Mouse (Mus musculus) heart, embryonic 15.5 days (tissue): ENCODE measurements around the gene Rora. TPM values are rescaled to one million over a fixed set of nuclear protein-coding genes. Genes with fewer than 3 reads are reported as not detected.

Experiments used
- ATAC-seq: fragments of 200-750 bp; cut with Nextera tagmentation; replicated peaks from 2 replicates; pipeline ENCODE4 v1.8.0; 2017; ENCODE audit warnings: low read depth, moderate TSS enrichment; ENCODE audit not compliant: insufficient number of reproducible peaks, insufficient read depth, low FRiP score
- H3K27ac ChIP-seq: fragments of 300-500 bp; sonication (generic); 2 replicates; pipeline ENCODE4 v1.5.1; 2015; ENCODE audit warnings: mild to moderate bottlenecking, inconsistent platforms
- H3K27me3 ChIP-seq: fragments of 300-500 bp; sonication (generic); 2 replicates; pipeline ENCODE4 v1.6.1; 2015; ENCODE audit warnings: inconsistent platforms
- H3K36me3 ChIP-seq: fragments of 300-500 bp; sonication (generic); 2 replicates; pipeline ENCODE4 v1.6.1; 2015; ENCODE audit warnings: mild to moderate bottlenecking, inconsistent platforms
- H3K4me1 ChIP-seq: fragments of 300-500 bp; sonication (generic); replicated peaks from 2 replicates; pipeline ENCODE4 v1.6.1; 2015; ENCODE audit warnings: inconsistent platforms
- H3K4me2 ChIP-seq: fragments of 300-500 bp; sonication (generic); 2 replicates; pipeline ENCODE4 v1.6.1; 2015; ENCODE audit warnings: inconsistent platforms, mild to moderate bottlenecking, moderate library complexity
- H3K4me3 ChIP-seq: fragments of 300-500 bp; sonication (generic); 2 replicates; pipeline ENCODE4 v1.5.1; 2015; ENCODE audit warnings: mild to moderate bottlenecking, inconsistent platforms
- H3K9ac ChIP-seq: fragments of 300-500 bp; sonication (generic); 2 replicates; pipeline ENCODE4 v1.6.1; 2015; ENCODE audit warnings: mild to moderate bottlenecking, inconsistent platforms
- H3K9me3 ChIP-seq: fragments of 300-500 bp; sonication (generic); replicated peaks from 2 replicates; pipeline ENCODE4 v1.6.1; 2016; ENCODE audit warnings: inconsistent platforms
- WGBS: fragments of 180-500 bp; shearing (Covaris S2); methylation state at CpG from one replicate; pipeline ENCODE4 v1.1.7; 2015; ENCODE audit warnings: mixed read lengths; 5-methylcytosine and 5-hydroxymethylcytosine counted together
- polyA plus RNA-seq: library from polyadenylated mRNA; unstranded; fragments of >200 nt; fragmentation: Nextera tagmentation; extraction: Ambion mirVana; gene quantifications from 2 replicates; pipeline ENCODE4 v1.2.1, GENCODE M21; 2015

Gene Rora
- polyA plus RNA-seq, 1 experiment from 2014 or later, result 7.3 TPM

DNA sequence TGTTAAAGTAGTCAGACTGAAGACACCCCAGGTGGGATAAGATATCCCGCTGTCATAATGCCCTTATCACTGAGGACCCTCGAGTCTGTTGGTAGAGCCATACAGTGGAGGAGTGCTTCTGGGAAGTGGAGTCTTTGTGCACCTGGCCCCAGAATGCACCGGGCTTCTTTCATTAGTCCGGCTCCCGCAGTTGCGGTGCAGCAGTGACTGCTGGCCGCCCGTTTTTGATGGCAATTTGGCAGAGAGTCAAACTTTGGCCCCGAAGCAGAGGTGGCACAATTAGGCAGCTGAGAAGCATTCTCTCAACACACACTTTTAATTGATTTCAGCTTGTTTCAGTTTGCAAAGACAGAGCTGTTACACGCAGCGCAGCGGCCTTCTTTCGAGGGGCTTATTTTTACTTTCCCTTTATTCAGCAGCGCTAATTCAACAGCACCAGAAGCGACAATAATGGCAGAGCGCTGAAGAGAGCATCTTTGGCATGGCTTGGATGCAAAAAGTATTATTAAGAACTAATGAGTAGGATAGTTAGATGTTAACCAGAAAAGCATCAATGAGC, 138.5 kb downstream of the Rora start:
- H3K9ac ChIP-seq, result no peak overlapping the region
- H3K27ac ChIP-seq, result no peak overlapping the region
- no peaks in the 10 kb centered on the region for H3K27me3 ChIP-seq
- H3K4me3 ChIP-seq, result peak overlapping the region; percentile 9; the same call in 1 of the 2 replicates
- H3K4me2 ChIP-seq, result peak overlapping the region; percentile 34
- WGBS, result 68% methylated on average over 16 of the region's 16 CpGs
- ATAC-seq, result no peak
- H3K36me3 ChIP-seq, result no peaks in the 10 kb centered on the region
- peaks cover 7% of the 10 kb centered on the region; the same call in 1 of the 2 replicates for H3K4me1 ChIP-seq
- H3K9me3 ChIP-seq, result no peaks in the 10 kb centered on the region

DNA sequence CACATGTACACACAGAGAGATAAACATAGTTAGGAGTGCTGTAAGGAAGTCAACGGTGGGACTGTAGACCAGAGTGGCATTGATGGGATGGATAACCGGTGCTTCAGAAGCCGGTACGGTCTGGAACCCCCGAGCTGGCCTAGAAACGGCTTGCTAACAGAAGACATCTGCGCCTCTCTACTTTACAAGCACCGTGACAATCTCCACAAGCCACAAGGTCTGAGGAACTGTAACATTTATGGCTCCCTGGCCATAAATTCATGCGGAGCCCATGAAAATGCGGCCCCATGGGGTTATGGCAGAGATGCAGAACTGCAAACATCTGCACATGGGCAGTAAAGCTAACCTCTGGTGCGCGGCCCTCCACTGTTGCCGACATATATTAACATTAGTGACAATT, 141.7 kb downstream of the Rora start:
- H3K27me3 ChIP-seq, result no peaks in the 10 kb centered on the region
- H3K4me3 ChIP-seq, result no peak overlapping the region
- peaks cover 7% of the 10 kb centered on the region; the same call in 1 of the 2 replicates for H3K4me1 ChIP-seq
- H3K27ac ChIP-seq, result no peak overlapping the region
- H3K36me3 ChIP-seq, result no peaks in the 10 kb centered on the region
- no peaks in the 10 kb centered on the region for H3K9me3 ChIP-seq
- 80% methylated on average over 13 of the region's 13 CpGs for WGBS
- H3K9ac ChIP-seq, result no peak overlapping the region
- ATAC-seq, result no peak
- H3K4me2 ChIP-seq, result no peak overlapping the region

DNA sequence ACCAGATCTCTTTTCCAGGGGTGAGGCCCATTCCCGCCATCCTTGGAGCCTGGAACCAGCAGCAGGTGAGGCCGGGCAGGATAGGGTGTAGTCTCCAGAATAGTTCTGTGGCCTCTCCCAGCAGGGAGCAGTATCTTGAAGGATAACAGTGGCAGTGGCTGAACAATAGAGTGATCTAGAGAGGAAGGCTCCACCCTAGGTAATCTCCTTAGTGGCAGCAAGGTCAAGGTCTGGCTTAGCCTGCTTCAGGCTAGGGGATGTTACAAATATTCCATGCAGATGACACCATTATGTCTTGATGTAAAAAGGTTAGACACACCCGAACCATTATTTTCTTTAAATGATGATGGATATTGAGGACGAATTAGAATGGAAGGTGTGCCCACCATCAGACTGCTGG, 144.6 kb downstream of the Rora start:
- H3K4me1 ChIP-seq, result no peaks in the 10 kb centered on the region
- H3K9me3 ChIP-seq, result no peaks in the 10 kb centered on the region
- H3K27me3 ChIP-seq, result no peaks in the 10 kb centered on the region
- no peak overlapping the region for H3K4me2 ChIP-seq
- no peak overlapping the region for H3K27ac ChIP-seq
- H3K9ac ChIP-seq, result no peak overlapping the region
- ATAC-seq, result no peak
- no peak overlapping the region for H3K4me3 ChIP-seq
- no peaks in the 10 kb centered on the region for H3K36me3 ChIP-seq
- 77% methylated on average over 4 of the region's 4 CpGs for WGBS

DNA sequence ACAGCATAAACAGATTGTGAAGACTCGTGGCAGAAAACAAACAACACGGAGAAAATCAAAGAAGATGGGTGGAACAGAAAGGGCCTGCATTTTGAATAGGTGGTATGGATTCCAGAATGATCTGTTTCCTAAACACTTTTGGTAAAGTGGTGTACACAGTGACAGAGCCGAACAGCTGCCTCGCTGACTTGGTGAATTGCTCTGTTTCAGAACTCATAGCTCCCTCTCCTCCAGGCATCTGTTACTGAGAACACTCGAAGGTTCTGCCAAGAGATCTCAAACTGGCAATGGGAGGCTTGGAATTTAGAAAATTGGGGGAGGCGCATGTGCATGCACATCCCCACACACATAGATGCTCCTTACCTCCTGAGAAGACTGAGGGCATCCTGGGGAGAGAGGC, 145.5 kb downstream of the Rora start:
- 86% methylated on average over 6 of the region's 6 CpGs for WGBS
- ATAC-seq, result no peak
- Histone ChIP-seq H3K9me3 (no peaks in the 10 kb centered on the region), H3K9ac (no peak overlapping the region), H3K4me2 (no peak overlapping the region), H3K4me1 (peaks cover 3% of the 10 kb centered on the region), H3K4me3 (no peak overlapping the region), H3K27ac (no peak overlapping the region), H3K27me3 (no peaks in the 10 kb centered on the region), H3K36me3 (no peaks in the 10 kb centered on the region)

DNA sequence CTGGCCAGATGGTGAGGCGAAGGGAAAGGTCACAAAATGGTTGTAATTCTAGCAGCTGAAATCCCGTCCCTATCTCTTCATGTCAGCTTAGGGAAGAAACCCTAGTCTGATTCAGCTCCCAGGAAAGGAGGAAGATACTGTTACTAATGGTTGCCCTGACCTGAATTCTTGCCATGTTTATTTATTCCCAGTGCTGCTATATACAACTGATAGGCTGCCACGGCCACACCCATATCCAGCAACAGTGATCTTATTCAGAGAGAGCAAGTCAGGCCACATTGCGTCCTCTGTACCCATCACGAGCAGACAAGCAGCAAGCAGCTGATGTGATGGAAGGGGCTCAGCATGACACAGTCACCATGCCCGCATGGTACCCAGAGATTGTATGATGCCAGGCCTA, 150.6 kb downstream of the Rora start:
- WGBS, result 34% methylated on average over 6 of the region's 6 CpGs
- H3K36me3 ChIP-seq, result no peaks in the 10 kb centered on the region
- ATAC-seq, result no peak
- no peak overlapping the region for H3K27ac ChIP-seq
- peaks cover 15% of the 10 kb centered on the region for H3K4me1 ChIP-seq
- no peak overlapping the region for H3K4me3 ChIP-seq
- H3K9ac ChIP-seq, result no peak overlapping the region
- H3K4me2 ChIP-seq, result no peak overlapping the region
- no peaks in the 10 kb centered on the region for H3K27me3 ChIP-seq
- no peaks in the 10 kb centered on the region for H3K9me3 ChIP-seq

DNA sequence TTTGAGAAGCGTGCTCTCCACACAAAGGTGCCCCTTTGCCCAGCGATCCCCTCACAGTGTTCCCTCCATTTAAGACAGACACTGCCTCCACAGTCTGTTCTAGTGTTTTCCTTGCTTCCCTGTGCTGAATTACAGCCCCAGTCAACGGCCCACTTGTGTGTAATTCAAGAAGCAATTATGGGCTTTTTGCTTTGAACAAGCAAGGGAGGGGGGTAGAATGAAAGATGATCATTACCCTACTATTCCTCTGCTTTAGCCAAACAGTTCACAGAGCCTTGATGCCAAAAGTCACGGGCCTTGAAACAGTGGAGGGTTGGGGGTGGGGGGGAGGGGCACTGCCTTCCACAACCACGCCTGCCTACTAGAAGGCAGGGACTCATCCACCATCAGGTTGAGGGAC, 152.2 kb downstream of the Rora start:
- Histone ChIP-seq H3K9ac (no peak overlapping the region), H3K27ac (no peak overlapping the region), H3K27me3 (no peaks in the 10 kb centered on the region), H3K36me3 (no peaks in the 10 kb centered on the region), H3K4me3 (no peak overlapping the region), H3K4me2 (peak overlapping the region; percentile 37), H3K9me3 (no peaks in the 10 kb centered on the region), H3K4me1 (peaks cover 15% of the 10 kb centered on the region)
- no peak for ATAC-seq
- WGBS, result 54% methylated on average over 5 of the region's 5 CpGs

DNA sequence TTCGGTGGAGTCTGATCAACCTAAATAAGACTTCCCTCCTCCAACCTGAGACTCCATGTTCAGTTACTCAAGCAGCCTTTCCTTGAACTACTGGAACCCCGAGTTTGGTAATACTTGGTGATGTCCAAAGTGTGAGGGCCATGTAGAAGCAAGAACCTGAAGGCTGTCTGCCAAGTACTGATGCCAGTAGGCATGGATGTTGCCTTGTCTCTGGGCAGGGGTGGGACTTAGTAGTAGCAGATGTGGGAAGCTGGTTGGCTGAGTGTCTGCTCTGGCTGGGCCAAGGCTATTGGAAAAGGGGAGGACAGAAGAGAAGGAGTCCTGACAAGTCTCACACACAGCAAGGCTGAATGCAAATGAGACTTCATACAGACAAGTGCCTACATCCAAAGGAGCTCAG, 154.1 kb downstream of the Rora start:
- 87% methylated on average over 2 of the region's 2 CpGs for WGBS
- H3K27ac ChIP-seq, result no peak overlapping the region
- peaks cover 21% of the 10 kb centered on the region for H3K4me1 ChIP-seq
- no peak overlapping the region for H3K4me2 ChIP-seq
- H3K27me3 ChIP-seq, result no peaks in the 10 kb centered on the region
- H3K9ac ChIP-seq, result no peak overlapping the region
- ATAC-seq, result no peak
- H3K36me3 ChIP-seq, result no peaks in the 10 kb centered on the region
- H3K9me3 ChIP-seq, result no peaks in the 10 kb centered on the region
- H3K4me3 ChIP-seq, result no peak overlapping the region

DNA sequence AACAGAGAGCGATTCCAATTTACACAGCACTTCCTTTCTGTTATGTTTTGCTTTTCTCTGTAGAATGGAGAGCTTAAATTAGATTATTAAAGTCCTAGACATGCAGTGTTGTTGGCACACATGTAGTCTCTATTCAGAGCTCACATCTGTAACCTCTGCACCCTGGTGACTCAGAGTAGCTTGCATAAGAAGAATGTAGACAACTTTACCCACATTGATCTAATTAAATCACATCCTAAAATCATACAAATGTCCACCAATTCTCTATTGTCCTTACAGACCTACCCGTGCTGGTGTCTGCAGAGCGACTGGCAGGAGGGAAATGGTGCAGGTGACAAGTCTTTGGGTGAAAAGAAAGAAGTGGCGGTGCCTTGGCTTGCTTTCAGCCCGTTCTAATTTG, 155.9 kb downstream of the Rora start:
- H3K9me3 ChIP-seq, result no peaks in the 10 kb centered on the region
- no peaks in the 10 kb centered on the region for H3K36me3 ChIP-seq
- H3K4me2 ChIP-seq, result no peak overlapping the region
- H3K27ac ChIP-seq, result no peak overlapping the region
- no peak for ATAC-seq
- no peak overlapping the region for H3K9ac ChIP-seq
- no peaks in the 10 kb centered on the region for H3K27me3 ChIP-seq
- peaks cover 21% of the 10 kb centered on the region for H3K4me1 ChIP-seq
- no peak overlapping the region for H3K4me3 ChIP-seq
- 78% methylated on average over 5 of the region's 5 CpGs for WGBS

DNA sequence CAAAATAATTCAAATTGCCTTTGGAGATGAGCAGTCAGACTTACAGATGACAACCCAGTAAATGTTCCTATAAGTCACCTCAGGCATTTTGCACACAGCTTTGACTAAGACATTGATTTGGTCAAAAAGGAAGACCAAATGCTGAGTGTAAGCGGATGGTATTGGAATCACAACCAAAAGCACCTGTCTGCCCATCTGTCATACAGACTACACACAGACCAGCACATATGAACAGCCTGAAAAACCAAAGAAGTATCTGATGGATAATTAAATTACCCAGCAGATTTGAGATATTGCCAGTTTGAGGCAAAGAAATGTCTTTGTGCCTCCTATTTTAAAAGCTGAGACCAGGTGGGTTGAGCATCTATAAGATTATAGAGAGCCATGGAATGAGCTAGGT, 161.1 kb downstream of the Rora start:
- WGBS, result 89% methylated on average over 1 of the region's 1 CpGs
- ATAC-seq, result no peak
- Histone ChIP-seq H3K27me3 (no peaks in the 10 kb centered on the region), H3K27ac (no peak overlapping the region), H3K4me3 (no peak overlapping the region), H3K4me1 (peaks cover 14% of the 10 kb centered on the region), H3K36me3 (no peaks in the 10 kb centered on the region), H3K9me3 (no peaks in the 10 kb centered on the region), H3K4me2 (no peak overlapping the region), H3K9ac (no peak overlapping the region)

DNA sequence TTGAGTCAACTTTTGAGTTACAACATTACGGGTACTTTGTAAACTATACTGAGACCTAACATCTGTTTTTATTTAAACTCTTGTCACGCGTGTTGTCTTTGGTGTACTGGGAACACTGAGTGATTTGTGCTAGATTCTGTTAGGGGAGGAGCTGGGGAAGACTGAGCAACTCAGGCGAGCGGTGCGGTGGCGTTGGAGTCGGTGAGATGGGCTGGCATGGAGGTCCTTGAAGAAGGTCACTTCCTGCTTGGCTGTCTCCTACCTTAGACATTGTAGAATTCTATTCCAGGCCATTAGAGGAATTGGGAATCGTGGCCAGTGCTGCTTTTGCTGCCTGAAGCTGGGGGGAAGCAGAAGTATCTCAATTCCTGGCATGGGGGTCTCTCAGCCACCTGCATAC, 162.3 kb downstream of the Rora start:
- H3K4me2 ChIP-seq, result no peak overlapping the region
- no peak overlapping the region for H3K4me3 ChIP-seq
- no peak for ATAC-seq
- no peaks in the 10 kb centered on the region for H3K9me3 ChIP-seq
- H3K27ac ChIP-seq, result no peak overlapping the region
- H3K9ac ChIP-seq, result no peak overlapping the region
- H3K27me3 ChIP-seq, result no peaks in the 10 kb centered on the region
- 89% methylated on average over 9 of the region's 9 CpGs for WGBS
- H3K4me1 ChIP-seq, result peaks cover 14% of the 10 kb centered on the region
- H3K36me3 ChIP-seq, result no peaks in the 10 kb centered on the region

DNA sequence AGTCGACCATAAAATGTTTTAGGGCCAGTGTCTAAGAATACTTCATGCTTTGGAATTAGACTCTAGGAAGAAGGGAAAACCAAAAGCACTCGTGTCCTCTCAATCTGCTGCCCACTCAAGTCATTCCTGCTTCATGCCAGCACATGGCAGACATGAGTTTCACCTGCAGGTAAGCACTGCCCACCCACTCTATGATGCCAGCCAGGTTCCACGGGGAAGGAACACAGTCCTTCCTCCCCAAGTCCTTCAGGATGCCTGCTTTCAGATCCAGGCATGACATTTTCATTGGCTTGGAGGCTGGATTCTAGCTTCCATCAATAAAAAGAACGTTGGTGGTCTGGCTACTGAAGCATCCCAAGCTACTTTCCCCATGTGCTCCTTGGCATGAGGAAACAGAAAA, 166.4 kb downstream of the Rora start:
- ATAC-seq, result no peak
- Histone ChIP-seq H3K4me2 (no peak overlapping the region), H3K4me1 (no peaks in the 10 kb centered on the region), H3K9me3 (no peaks in the 10 kb centered on the region), H3K4me3 (no peak overlapping the region), H3K36me3 (no peaks in the 10 kb centered on the region), H3K27ac (no peak overlapping the region), H3K27me3 (no peaks in the 10 kb centered on the region), H3K9ac (no peak overlapping the region)
- WGBS, result 72% methylated on average over 4 of the region's 4 CpGs

DNA sequence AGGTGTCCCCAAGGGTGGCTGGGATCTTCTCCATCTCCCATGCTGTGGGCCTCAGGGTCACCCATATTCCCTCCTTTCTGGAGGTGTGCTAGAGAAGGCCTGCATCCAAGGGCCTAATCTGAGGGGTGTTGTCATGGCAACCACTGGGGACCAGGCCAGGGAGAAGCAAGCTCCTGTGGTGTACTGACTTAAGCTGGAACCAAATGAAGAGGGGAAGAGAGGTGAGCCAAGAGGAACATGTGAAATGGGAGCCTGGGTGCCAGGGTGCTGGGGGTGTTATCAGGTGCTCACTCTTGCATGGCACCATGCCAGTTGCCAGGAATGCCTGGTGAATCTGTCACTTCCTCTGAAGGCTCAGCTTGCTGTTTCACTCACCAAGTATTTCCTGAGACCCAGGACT, 166.9 kb downstream of the Rora start:
- Histone ChIP-seq H3K9me3 (no peaks in the 10 kb centered on the region), H3K27ac (no peak overlapping the region), H3K4me2 (no peak overlapping the region), H3K4me1 (no peaks in the 10 kb centered on the region), H3K9ac (no peak overlapping the region), H3K4me3 (no peak overlapping the region), H3K36me3 (no peaks in the 10 kb centered on the region), H3K27me3 (no peaks in the 10 kb centered on the region)
- ATAC-seq, result no peak
